Mouse (Mus musculus) T-cell, adult 2 months (primary cell): ENCODE results near the gene Xirp2.

ENCODE experiments used
- DNase-seq: peaks from one replicate; pipeline ENCODE4 v3.0.0; 2022; ENCODE audit warnings: low spot score

Gene Xirp2

DNA sequence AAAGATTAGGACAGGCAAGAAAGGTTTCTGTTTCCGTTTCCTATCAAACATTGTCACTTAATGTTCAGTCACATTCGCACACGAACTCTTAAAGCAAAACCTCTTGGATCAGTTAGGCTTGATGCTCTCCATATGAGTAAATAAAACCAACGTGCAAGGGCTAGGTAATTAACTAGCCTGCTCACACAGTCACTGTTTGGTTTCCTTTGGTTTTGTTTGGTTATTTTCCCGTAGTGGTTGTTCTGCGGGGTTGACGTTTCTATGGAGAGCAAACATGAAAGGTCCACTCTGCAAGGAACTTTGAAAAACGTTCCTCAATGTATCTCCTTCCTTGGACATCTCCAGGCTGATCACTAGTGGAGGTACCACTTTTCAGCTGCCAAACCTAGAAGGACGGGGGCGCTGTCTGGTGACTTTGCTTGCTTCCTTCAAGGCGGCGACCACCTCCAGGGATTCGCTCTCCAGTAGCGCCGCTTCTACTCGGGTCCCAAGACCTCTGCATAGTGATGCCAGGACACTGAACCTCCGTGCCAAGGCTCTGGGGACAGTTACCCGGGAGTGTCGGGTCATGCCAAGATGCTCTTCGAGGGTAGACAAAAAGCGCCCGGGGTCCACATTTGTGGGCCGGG is 119.2 kb downstream of the Xirp2 start:
- no peak for DNase-seq

DNA sequence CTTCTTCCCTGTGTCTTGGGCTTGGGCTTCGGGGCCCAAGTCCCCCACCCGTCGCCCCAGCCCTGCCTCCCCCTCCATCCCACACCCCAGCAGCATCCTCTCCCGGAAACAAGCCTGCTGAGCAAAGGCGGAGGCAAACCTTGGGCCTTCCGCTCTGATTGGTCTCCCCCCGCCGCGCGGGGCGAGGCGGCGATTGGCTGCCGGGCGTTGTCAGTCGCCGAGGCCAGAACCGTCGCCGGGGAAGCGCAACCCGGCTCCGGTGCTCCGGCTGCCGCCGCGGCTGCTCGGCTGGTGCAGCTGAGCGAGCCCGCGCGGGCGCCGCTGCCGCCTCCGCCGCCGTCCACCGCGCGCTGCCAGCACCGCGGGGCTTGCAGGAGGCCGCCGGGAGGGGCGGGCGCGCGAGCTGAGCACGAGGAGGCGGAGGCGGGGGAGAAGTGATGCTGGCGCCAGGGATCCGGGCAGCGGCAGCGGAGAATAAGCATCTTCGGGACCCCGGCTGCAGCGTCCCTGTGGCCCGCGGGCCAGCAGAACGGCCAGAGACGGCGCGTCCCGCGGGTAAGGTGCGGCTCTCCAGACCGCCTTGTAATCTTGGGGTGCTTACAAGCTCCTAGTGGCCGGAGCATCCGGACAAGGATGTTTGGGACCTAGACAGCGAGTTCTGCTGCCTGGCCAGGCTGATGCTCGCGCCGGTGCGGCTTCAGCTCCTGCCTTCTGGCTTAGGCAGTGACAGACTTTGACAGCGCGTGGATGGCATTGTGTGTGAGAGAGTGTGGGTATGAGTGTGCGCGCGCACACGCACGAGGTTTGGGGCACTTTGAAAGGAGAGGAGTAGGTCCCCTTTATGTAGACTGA is 119.9 kb downstream of the Xirp2 start, which contains the start of gene B3galt1:
Gene B3galt1, plus strand, starts transcription at position 392 of the 852 bp plus-strand sequence.
- DNase-seq: no peak

DNA sequence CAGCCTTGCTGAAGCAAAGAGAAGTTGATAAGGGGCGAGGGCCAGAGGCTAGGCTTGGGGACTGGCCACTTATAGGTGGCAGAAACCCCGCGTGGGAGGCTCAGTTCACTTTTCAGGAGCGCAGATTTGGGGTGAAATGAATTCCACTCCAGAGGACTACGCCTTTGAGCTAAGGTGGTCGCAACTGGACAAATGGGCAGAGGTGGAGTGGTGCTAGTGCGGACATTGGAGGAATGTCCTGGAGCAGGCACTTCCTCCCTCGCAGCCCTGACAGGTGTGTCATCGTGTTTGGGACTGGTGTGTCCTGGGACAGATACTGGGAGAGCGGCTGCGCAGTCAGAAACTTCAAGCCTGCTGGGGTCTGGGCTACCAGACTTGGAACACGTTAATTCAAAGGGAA is 120.8 kb downstream of the Xirp2 start:
- DNase-seq: no peak

DNA sequence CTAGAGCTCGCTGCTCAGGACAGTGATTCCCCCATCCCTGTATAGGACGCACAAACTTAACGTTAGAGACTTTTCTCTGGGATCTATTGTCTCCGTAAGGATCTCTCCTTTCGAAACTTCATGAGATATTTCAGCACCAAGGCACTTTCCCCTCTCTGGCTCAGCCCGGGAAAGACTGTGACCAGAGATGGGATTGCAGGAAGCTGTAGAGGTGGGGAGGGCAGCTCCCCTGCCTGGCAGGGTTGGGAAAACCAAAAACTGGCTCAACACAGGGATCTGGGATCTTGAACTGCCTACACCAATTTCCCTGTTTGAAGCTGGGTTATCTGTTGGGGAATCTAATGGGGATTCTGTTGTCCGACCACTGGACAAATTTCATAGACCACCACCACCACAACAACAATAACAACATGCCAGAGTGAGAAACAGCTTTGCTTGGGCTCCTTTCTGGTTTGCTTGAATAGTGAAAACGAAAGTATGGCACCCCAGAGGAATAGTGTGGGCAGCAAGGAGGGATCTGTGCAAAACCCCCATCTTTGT is 121.4 kb downstream of the Xirp2 start:
- DNase-seq: no peak
